Mouse (Mus musculus) myocyte (in vitro differentiated cells): ENCODE measurements around the gene Ugt1a8.

Source experiments
- E2F4 ChIP-seq: IDR thresholded peaks from one replicate; pipeline ENCODE4 v1.6.1; 2011; ENCODE audit warnings: mild to moderate bottlenecking, control low read depth, moderate library complexity; ENCODE audit not compliant: insufficient read depth
- MAX ChIP-seq: IDR thresholded peaks from one replicate; pipeline ENCODE4 v1.6.1; 2011; ENCODE audit warnings: low read depth, mild to moderate bottlenecking, control low read depth
- POLR2A ChIP-seq: IDR thresholded peaks from one replicate; pipeline ENCODE4 v1.6.1; 2011; ENCODE audit warnings: low read depth, mild to moderate bottlenecking, control low read depth, moderate library complexity; ENCODE audit not compliant: insufficient read length
- POLR2AphosphoS2 ChIP-seq: IDR thresholded peaks from one replicate; pipeline ENCODE4 v1.6.1; 2011; ENCODE audit warnings: low read depth, control low read depth; ENCODE audit not compliant: insufficient read length
- TCF12 ChIP-seq: IDR thresholded peaks from one replicate; pipeline ENCODE4 v1.6.1; 2011; ENCODE audit warnings: mild to moderate bottlenecking, control low read depth; ENCODE audit not compliant: poor library complexity, insufficient read depth, severe bottlenecking
- TCF3 ChIP-seq: IDR thresholded peaks from one replicate; pipeline ENCODE4 v1.6.1; 2011; ENCODE audit warnings: low read depth, control low read depth; ENCODE audit not compliant: insufficient read length

GRCm38 (mm10) chr1:88216551-88216950, 128.9 kb downstream of the Ugt1a8 start:
- TF ChIP-seq POLR2A (no peak), MAX (no peak), POLR2AphosphoS2 (no peak), TCF12 (no peak), E2F4 (no peak), TCF3 (no peak)
